Mouse (Mus musculus): Measurements from ENCODE around the gene Ccnj.

Ccnj gene

DNA sequence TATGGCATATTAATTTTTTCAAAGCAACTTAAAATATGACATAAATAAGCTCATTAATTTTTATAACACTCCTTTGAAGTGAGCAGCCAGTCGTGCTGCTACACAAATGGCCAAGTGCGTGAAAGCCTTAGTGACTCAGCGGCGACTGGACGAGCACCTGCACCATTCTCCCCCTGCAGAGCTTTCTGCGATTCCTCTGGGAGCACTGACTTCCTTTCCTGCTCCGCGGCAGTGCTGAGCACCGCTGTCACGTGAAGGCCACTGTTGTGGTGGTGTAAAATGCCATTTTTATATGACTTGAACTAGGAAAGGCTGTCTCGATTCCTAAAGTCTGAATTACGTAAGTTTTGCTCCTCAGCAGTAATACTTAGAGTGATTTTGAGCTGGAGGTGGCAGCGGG, 10.5 kb downstream of the Ccnj start:
- DNase-seq (ENCODE audit: low spot score in 2 of 2): no peak

- DNase-seq (ENCODE audit: low spot score in 2 of 2): no peak
Observed at GRCm38 (mm10) chr19:40844731-40845130, 13.7 kb downstream of the Ccnj start.

- DNase-seq (ENCODE audit: low spot score in 2 of 2): no peak
Observed at GRCm38 (mm10) chr19:40849391-40849790, 18.3 kb downstream of the Ccnj start.

- DNase-seq (ENCODE audit: low spot score in 2 of 2): peak; percentile 28 to 56
Observed at GRCm38 (mm10) chr19:40859555-40859954, 28.5 kb downstream of the Ccnj start.

DNA sequence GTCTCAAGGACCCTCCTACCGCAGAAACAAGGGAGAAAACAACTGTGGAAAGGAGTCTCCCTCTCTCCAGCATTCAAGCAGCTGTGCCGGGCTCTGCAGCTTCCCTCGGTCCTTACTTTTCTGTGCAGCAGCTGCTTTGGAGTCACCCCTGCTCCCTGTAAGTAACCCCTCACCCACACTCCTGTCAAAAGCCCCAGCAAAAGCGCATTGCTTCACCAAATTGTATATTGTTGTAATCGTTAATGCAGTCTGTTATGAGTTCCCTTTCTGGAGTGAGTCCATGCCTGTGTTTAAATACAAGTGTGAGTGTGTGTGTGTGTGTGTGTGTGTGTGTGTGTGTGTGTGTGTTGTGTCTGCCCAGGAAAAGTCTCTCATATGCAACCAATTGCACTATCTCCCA, 37.2 kb downstream of the Ccnj start:
- no peak for DNase-seq (ENCODE audit: low spot score in 2 of 2)

DNA sequence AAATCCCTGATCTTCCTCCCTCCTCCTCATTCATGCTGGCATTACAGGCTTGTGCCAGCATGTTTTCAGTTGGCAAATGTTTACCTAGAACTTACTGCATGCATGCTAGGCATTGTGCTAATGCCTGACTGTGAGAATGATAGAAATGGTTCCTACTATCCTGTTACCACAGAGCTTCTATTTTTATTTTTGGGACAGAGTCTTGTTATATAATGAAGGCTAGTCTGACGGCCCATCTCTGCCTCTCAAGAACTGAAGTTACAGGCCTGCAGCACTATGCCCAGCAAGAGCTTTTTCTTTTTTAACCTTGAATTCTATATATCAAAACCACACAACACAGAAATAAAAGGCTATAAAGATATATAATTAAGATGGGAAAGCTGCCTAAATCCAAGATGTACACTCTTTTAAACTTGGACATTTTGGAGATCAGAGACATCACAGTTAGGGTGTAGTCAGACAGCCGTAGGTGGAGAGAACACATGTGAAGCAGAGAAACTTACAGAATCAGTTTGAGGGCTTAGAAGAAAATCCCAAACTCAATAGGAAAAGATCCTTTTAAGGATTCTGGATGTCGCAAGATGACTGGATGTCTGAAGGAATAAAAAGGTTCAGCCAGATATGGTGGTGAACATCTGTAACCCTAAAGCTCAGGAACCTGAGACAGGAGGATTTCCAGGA, 38.5 kb downstream of the Ccnj start:
- DNase-seq (ENCODE audit: low spot score in 2 of 2): no peak

DNA sequence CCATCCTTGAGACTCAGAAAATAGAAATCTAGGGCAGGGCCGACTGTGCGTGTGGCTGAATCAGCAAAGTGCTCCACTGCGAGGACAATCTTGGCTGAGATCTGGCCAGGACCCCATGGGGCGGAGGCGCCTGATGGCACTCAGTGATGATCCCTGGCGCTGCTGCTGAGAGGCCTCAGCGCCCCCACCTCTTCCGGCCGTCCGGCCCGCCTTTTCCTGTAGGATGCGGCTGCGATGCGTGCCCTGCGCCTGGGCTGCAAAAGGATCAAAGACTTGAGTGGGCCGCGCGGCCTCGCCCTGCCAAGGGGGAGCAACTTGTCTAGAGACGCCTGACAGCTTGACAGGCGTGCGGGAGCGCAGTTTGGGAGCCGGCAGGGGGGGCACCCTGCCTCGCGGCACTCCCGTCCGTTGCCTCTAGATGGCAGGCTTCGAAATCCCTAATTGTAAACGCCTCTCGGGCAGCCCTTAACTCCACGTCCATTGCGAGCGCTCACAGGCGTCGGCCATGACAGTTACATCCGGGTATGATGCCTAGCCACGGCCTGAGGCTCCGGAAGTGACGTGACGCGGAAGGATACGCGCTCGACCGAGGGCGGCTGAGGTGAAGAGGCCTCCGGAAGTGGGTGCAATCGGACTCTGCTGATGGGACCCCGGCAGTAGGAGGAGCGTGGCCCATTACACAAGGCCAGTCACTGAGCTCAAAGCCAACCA, 42.0 kb downstream of the Ccnj start:
- DNase-seq (ENCODE audit: low spot score in 2 of 2): peak; percentile 83 to 84

DNA sequence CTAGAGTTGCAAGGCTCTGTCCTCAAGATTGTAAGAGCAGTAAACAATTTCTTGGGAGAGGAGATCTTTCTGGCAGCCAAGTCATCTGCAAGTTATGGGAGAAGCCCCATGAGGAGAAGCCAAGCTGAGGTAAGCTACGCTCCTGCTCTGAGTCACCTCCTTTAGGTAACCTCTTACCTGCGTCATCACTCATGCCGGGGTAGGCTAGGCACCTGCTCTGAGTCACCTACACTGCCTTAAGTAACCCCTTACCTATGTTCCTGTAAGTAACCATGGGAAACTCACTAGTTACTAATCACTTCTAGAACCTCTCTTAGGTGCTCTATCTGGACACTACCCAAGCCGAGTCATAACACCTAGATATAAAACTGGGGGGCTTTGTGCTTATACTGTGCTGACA, 50.6 kb downstream of the Ccnj start:
- no peak for DNase-seq (ENCODE audit: low spot score in 2 of 2)

DNA sequence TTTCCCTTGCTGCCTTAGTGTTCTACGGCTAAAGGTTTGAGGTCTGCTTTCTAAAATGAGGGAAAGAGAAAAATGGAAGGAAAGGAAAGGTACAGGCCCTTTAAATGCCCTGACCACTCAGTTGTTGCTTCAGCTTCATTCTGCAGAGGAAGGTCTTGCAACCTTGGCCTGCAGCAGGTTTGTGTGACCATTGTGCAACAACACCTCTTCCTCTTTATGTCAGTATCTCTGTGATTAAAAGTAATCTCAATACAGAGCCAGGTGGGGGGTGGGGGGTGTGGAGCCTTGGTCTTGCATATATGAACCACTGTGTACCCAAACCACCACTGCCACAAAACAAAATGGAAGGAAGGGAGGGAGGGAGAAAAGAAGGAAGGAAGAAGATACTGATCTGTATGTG, 57.8 kb downstream of the Ccnj start:
- no peak for DNase-seq (ENCODE audit: low spot score in 2 of 2)

DNA sequence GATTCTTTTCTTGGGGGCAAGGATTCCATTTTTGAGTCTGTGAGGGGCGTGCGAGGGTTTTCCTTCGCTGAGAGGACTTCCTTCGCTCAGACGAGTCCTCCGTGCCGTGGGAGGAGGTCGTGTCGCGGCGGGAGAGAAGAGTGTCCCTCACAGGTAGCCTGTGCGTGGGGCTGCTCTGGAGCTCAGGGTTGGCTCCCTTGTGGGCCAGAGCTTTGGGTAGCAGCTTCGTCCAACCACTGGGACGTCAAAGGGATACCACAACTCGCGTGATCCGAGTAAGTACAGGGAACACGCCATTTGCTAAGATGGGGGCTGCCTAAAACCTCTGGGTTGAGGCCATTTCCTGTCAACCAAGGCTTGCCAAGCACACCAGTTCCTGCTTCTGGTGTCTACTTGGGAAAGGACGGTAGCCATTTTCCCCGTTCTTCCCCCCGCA, 63.0 kb downstream of the Ccnj start:
- DNase-seq (ENCODE audit: low spot score in 2 of 2): no peak

- DNase-seq (ENCODE audit: low spot score in 2 of 2): peak; percentile 79 to 87
Observed at GRCm38 (mm10) chr19:40894519-40895392, 63.7 kb downstream of the Ccnj start, which contains the start of gene Zfp518a. Gene Zfp518a (plus strand): TSS chr19:40894705.

GRCm38 (mm10) chr19:40895393-40895703, 64.3 kb downstream of the Ccnj start:
- DNase-seq (ENCODE audit: low spot score in 2 of 2): no peak
